ENCODE assay signal across 11 mouse cellular contexts in genomic region chr14:106424714-106425113, GRCm38 (mm10).
DNase-seq lines count a peak whose midpoint lies in the region.
"Had no signal": no experiment of that assay in that cellular context is flagged by ENCODE, and none has a peak within 500 bp of the region (broad histone marks: within the 10 kb centered on the region; RNA-seq: fewer than 3 reads in every experiment).

No protein-coding gene starts in this region.

- DNase-seq in embryo, embryonic 10.5 days (ENCODE audit: low spot score), result peak; percentile 20
- DNase-seq in embryo, embryonic 9.5 days (ENCODE audit: extremely low spot score), result no peak
- peak; percentile 41 for DNase-seq in kidney, postnatal 14 days
- no peak for DNase-seq in kidney, postnatal 4 days
- DNase-seq in heart, adult 8-10 months (ENCODE audit: low spot score), result peak; percentile 78
- peak; percentile 45 for DNase-seq in lung, postnatal 25 days (ENCODE audit: low spot score)
- DNase-seq in cerebellum, adult 11 months, result no peak
- DNase-seq: B cell, adult 2 months; cerebellum, adult 9-10 months; embryo, embryonic 11 days; thymus, postnatal 4 days had no signal

Comparison
In these comparisons a context has a peak if more than half of its experiments do, and no peak if none do; other contexts are left out.
1. DNase-seq: peak in embryo, embryonic 10.5 days (single experiment), kidney, postnatal 14 days (single experiment), heart, adult 8-10 months (single experiment) and lung, postnatal 25 days (single experiment); none in embryo, embryonic 9.5 days (single experiment), kidney, postnatal 4 days (0 of 2) and cerebellum, adult 11 months (single experiment).